Mouse (Mus musculus): ENCODE measurements around the gene 1700109H08Rik. TPM values are rescaled to one million over a fixed set of nuclear protein-coding genes. Genes with fewer than 3 reads are reported as not detected.
"Not testable (repeated sequence)": the region's sequence is repeated elsewhere in the genome, so short reads cannot be mapped to it uniquely, and the experiment has no call there.

1700109H08Rik gene
- 1 to 10 TPM; 3.4 to 3.8 TPM for total RNA-seq (2021)
- long read RNA-seq, experiment 1, result 0 reads
- long read RNA-seq, experiment 2, partial matches to known transcripts, result 0 of 2 reads
- long read RNA-seq, experiment 2, other reads (novel, unspliced or antisense), result 2 of 2 reads

DNA sequence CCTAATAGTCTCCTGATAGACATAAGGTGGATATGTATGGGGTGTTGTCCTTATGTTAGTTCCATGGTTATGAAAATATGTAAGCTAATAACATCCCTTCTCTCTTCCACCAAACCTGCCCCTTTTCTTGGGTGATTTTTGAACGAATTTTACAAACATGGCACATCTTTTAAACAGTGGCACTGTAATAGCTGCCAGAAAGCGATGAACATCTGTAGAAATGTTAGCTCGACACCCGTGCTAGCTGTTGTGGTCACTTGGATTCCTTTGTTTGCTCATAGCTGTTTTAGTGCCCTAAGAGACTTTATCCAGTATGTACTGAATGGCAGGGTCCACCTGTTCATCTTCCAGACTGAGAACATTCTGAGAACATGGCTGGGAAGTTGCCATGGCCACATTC is at the start of gene 1700109H08Rik:
Gene 1700109H08Rik, plus strand, starts transcription at position 301 of the 400 bp plus-strand sequence.
- DNase-seq (ENCODE audit: low spot score), result no peak

DNA sequence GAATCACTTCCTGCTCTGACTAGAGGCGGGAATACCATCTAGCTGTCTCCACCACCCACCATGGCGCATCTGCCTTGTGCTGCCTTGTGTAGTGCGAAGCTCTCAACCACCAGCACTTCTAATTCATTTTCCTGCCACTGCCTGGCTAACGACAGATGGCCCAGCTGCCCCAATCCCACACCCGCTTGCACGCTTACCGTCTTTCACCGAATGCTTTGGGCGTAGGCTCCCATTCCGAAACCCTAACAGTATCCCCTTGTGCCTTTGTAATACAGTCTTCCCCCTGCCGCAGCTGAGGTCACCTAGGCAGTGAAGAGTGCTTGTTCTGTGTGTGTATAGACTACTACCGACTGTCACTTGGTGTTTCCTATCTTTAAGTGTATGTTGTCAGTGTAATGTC is 49.6 kb upstream of the 1700109H08Rik start:
- DNase-seq (ENCODE audit: low spot score), result no peak

DNA sequence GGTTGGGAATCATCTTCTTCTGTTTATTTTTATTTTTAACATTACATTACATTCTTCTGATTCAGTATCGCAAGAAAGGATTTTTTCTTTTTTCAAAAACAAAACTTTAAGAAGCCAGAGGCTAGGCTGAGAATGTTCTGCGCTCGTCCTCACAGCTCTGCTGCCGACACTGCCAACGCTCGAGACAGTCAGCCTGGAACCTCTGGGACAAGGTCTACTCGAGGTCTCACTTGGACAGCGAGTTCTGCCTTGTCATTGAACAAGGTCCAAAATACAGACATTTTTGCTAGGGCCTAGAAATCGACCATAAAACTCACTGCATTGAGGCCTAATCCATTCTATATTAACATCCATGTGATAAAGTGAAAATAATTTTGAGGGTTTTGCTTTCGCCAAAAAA is 48.5 kb upstream of the 1700109H08Rik start:
- DNase-seq (ENCODE audit: low spot score), result no peak

DNA sequence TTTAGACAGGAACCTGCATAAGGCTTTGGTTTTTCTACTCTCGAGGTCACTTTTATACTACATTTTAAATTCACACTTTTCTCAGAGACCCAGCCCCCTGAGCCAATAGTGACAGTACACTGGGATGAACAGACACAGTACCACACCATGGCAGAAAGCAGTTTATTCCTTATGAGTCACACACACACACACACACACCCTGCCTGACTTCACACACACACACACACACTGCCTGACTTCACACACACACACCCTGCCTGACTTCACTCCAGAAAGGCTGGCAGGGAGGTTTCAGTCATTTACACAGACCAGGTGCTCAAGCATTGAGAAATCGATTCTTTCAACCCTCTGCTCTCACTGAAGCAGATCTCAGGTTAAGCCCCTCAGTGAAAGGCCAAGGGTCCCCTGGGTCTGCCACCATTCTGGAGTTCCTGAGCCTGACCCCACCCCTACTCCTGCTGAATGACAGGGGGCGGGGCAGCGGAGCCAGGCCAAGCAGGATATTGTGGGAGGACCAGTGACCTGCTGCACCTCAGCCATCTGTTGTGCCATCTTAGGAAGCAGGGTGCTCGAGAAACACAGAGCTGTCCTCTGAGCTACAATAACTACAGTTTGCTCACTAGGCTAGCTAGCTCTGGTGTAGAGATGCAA is 44.2 kb upstream of the 1700109H08Rik start:
- DNase-seq (ENCODE audit: low spot score), result no peak

DNA sequence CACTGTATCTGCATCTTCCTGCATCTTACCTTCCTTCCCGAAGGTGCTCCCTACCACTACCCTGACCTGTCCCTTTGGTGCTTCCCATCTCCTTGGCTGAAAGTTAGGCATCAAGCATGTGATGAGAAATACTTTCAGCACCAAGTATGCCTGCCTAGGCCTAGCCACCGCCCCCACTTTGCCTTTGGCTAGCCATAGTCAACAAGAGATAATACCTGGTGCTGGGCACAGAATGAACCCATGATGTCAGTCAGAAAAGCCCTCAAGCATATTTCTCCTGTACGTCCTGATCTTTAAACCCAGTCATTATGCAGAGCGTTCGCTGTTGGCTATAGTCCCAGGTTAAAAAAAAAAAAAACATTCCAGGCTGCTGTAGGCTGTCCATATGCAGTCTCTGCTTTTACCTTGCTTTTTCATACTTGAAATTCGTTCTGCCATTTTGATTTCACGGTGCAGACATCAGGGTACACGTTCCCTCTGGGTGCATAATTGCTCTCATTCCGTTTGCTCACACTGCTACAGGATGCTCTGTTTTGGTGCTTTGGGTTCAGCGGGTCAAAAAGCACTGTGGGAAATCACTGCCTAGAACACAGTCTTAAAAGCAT is 41.7 kb upstream of the 1700109H08Rik start:
- no peak for DNase-seq (ENCODE audit: low spot score)

DNA sequence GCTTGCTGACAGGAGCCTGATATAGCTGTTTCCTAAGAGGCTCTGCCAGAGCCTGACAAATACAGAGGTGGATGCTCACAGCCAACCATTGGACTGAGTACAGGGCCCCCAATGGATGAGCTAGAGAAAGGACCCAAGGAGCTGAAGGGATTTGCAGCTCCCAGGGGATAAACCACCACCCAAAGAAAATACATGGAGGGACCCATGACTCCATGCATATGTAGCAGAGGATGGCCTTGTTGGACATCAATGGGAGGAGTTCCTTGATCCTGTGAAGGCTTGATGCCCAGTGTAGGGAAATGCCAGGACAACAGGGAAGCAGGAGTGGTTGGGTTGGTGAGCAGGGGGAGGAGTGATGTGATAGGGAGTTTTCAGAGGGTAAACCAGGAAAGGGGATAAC is 39.3 kb upstream of the 1700109H08Rik start:
- not testable (repeated sequence) for DNase-seq (ENCODE audit: low spot score)

DNA sequence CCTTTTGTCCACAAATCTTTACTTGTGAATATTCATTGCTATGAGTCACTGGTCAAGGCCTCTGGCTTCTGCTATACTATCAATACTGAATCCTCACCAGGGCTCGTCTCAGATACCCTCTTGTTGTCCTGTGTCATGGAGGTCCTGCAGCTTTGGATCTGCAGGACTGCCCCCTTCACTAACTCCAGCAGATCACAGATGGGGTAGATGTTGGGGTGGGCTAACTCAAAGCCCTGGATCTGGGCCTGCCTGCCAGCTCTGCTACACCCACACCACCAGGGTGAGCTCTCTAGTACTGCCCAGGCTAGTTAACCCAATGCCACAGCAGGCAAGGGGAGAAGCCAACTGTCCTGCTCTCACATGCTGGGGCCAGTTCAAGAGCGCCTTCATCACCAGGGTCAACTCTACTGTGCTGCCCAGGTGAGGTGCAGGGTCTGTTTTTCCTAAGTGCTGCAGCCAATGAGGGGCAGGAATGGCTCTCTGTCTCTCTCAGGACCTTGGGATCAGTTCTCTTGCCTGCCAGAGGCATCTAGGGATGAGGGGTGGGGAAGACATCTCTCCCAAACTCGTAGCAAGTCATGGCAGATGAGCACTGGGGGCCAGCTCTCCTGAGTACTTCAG is 34.7 kb upstream of the 1700109H08Rik start:
- no peak for DNase-seq (ENCODE audit: low spot score)

DNA sequence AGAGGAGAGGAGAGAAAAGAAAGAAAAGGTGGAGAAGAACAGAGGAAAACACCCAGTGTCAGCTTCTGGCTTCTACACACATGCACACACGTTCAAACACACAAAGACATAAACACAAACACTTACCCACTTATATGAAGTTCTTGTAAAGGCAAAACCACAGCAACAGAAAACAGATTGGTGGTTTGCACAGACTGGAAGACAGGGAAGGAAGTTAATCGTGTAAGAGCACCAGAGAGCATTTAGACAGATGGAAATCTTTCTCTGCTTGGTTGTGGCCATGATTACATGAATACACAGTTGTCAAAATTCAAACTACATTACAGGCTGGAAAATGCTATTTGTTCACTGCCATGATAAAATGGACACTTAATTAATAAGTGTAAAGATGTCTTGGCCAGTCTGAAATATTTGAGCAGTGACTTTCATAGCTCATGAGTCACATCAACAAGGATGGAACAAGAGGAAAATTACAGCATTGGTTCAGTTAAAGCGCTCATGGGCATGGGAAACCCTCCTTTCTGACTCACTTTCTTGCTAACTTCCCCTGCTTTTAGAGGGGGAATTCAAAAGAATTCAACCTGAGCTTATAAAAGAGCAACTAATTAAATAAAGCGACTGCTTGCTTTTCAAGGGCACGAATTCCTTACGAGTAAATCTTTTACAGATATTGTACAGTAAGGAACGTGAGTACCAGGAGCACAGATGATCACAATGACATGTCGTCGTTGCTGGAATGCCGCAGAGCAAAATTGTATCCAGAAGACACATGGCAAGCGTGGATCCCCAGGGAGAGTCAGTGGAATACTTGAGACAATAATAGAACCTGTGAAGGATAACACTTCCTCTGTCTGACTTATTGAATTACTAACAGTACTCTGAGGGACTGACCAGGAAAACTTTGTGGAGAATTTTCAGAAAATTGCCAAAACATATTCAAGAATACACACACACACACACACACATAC is 32.6 kb upstream of the 1700109H08Rik start:
- DNase-seq (ENCODE audit: low spot score), result no peak

DNA sequence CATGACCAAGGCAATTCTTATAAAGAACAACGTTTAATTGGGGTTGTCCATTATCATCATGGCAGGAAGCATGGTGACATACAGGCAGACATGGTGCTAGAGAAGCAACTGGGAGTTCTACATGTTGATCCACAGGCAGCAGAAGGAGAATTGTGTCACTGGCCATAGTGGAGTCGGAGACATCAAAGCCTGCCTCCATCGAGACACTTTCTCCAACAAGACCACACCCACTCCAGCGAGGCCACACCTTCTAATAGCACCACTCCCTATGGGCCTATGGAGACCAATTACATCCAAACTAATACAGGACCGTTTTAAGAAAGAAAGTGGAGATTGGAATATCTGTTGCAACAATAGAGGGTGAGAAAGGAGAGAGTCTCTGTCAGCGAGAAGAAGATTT is 29.5 kb upstream of the 1700109H08Rik start:
- no peak for DNase-seq (ENCODE audit: low spot score)

DNA sequence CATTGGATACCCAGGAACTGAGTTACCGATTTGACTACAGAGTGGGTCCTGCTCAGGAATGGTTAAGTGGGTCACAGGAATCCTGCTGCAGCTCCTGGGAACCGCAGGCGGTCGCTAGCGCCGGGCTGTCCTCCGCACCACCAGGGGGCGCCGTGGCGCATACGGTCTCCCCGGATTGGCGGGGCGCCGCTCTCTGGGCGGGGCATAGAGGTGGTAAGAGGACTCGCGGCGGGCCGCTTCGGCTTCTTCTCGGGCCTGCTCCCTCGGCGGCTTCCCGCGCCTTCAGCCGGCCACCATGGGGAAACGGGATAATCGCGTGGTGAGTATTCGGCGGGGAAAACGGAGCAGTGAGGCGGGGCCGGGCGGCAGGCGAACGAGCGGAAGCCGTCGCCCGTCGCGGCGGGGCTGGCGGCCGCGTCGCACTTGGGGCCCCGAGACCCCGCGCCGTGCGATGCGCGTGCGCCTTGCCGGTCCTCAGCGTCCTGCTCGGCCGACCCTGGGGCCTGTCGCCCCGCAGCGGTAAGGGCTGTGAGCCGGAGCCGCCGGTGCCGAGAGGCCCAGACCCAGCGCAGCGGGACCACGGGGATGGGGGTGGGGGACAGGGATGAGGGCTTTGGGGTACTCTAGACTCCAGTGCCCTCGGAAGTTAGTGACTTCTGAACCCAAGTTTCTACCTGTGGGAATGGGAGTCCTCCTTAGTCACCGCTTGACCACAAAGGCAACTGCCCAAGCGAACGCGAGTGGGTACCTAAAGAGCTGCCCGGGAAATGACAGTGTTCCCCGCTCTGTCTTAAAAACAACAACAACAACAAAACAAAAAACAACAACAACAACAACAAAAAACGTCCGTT is 27.5 kb upstream of the 1700109H08Rik start, which contains the start of gene Fam133b:
Gene Fam133b, plus strand, starts transcription at position 205 of the 851 bp plus-strand sequence.
- peak; percentile 96 for DNase-seq (ENCODE audit: low spot score)

DNA sequence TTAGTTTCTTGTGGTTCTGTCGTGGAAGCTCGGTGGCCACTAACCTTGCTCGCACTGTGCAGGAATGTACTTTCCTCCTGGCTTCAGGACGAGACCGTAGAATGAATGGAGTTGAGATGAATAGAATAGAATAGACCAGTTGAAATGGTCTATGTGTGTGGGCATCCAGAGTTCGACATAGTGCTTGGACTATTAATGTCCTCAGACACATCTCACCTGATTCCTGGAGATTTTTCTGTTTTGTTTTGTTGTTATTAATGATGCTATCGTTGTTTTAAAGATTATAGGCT is 26.9 kb upstream of the 1700109H08Rik start:
- no peak for DNase-seq (ENCODE audit: low spot score)

DNA sequence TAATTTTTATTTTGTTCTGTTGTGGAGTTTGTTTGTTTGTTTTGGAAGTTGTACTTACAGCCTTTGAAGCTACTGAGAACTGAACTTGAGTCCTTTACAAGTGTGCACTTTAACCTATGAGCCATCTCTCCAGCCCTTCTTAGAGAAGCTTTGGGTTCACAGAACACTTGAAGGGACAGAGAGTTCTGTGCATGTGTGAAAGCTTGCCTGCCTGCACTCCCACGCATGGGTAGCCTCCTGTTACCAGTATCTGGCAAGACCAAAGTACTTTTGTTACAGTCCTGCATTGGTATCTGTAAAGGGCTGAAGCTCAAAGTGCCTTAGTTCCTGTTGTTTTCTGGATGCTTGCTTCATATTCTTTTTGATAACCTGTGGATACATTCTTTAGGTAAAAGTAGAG is 25.1 kb upstream of the 1700109H08Rik start:
- no peak for DNase-seq (ENCODE audit: low spot score)

DNA sequence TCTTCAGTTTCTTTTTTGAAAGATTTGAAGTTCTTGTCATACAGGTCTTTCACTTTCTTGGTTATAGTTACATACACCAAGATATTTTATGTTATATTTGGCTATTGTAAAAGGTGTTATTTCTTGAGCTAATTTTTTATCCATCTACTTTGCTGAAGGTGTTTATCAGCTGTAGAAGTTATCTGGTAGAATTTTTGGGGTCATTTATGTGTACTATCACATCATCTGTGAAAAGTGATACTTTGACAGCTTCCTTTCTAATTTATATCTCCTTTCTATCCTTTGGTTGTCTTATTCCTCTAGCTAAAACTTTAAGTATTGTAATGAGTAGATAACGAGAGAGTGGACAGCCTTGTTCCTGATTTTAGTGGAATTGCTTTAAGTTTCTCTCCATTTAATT is 19.9 kb upstream of the 1700109H08Rik start:
- DNase-seq (ENCODE audit: low spot score), result no peak

DNA sequence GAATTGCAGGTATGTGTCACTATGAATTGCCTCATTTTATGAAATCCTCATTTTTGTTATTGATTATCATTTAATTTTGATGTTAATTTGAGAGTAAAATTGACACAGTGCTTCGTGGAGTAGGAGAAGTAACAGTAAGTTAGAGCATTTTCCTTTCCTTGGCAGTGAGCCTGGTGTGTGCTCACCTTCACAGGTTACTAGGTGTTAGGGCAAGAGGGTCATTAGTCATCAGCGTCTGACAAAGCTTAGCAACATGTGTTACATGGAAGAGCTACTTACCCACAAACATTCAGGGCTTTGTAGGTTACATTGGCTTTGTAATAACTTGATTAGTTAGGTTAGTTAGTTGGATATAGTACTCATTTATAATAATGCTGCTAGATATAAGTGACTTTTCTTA is 17.2 kb upstream of the 1700109H08Rik start:
- DNase-seq (ENCODE audit: low spot score), result no peak

DNA sequence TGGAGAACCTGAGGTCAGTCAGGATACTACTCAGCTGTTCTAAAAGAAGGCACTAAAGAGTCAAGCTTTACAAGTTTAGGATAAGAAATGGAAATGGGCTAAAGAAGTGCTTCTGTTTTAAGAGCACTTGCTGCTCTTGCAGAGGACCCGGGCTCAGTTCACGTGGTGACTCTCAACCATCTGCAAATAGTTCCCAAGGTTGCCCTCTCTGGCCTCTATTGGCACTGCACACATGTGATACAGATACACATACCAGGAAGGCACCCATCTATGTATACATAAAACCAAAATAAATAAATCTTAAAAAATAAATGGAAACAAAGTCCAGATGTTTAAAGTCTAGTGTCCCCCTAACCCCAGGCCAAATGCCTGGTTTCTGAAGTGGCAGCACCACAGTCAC is 3.5 kb downstream of the 1700109H08Rik start:
- DNase-seq (ENCODE audit: low spot score), result no peak

DNA sequence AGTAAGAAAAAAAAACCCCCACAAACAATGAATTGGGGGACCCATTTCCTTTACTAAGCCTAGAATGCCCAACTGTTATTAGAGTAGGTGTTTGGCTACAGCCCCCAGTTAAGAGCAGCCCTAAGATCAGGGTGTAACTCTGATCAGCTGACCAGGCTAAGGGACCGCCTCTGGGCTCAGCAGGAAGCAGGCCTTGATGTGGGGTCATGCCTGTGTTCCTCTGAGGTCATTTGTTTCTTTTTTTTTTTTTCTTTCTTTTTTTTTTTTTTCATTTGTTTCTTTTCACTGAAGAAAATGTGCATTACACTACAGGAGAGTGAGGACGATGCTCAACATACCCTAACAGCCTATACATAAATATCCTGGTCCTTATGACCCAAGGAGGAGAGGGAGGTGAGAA is 6.6 kb downstream of the 1700109H08Rik start:
- no peak for DNase-seq (ENCODE audit: low spot score)

DNA sequence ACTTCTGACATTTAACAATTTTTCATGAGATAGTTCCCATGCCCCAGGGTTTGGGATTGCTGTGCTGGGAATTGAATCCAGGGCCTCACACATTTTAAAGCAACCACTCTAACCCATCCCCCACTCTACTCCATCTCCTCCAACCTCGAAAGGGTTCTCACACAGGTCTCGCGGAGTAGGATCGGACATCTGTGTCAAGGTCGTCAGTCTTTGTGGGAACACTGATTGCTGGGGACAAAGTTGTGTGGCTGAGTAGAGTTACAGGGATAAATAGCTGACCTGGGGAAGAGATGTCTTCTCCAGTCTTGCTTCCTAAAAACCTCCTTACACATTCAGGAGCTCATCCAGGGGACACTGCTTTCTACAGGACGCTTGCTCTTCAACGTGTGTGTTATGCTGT is 7.7 kb downstream of the 1700109H08Rik start:
- DNase-seq (ENCODE audit: low spot score), result no peak

DNA sequence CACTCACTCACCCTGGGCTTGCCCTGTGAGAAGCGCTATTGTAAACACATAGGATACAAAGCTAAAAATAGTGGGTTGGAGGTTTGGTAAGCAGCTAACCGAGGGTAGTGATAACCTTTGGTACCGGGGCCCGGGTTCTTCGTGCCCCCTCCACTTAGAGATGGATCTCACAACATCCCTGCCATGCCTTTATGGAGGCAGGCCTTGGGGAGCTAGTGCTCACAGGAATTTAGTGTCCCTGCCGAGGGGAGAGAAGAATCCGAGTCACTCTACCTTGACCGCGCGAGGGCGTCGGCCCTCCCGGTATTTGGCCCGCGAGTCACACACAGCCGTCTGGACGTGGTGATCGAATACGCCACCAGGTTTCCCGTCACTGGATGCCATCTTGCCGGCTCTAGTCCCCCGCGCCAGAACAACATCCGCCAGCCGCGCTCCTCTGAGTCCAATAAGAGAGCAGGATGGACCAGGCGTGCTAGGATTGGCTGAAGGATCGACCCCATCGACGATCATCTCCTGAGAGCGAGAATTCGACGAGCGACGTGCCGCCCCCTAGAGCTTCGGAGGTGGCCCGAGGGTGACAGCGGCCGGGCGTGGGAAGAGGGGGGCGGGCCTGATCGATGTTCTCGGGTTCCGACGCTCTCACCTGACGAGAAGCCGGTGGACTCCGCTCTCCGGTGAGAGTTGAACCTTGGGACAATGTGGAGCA is 24.5 kb downstream of the 1700109H08Rik start, which contains the start of gene Pex1:
Gene Pex1, plus strand, starts transcription at position 374 of the 706 bp plus-strand sequence.
- DNase-seq (ENCODE audit: low spot score), result peak; percentile 96

DNA sequence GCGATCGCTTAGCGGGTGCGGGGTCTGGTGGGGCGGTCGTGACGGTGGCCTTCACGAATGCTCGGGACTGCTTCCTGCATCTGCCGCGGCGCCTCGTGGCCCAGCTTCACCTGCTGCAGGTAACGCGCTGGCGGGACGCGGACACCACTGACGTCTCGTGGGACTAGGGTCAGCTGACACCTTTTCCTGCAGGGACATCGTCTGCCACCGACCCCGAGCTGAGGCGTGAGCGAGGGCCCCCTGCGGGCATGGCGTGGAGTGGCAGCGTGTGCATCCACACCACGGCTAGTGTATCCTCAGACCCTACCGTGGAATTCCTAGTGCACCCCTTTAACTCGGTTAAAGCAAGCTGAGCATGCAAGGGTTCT is 25.0 kb downstream of the 1700109H08Rik start, which contains the start of gene Rbm48:
Gene Rbm48, minus strand, starts transcription at position 187 of the 368 bp plus-strand sequence.
- peak; percentile 79 for DNase-seq (ENCODE audit: low spot score)

DNA sequence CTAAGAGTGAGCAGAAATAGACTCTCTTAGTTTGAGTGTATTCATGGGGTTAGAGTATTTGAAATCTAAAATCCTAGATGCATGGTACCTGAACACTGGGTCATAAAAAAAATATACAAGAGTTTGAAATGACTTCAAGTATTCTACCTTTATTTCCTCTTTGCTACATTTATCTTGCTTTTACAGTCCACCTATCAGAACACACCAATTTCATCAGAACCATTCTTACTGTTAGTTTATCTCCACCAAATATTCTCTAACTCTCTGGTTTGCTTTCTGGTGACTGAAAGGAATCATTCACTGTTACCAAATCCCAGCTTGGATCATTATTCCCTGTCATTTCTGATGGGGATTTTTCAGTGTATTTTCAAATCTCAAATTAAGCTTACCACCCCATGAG is 25.8 kb downstream of the 1700109H08Rik start:
- no peak for DNase-seq (ENCODE audit: low spot score)

Data from gastrocnemius, adult 18-20 months (tissue).